Mouse (Mus musculus): Measurements from ENCODE around the gene Gm20696.

Gm20696 gene

DNA sequence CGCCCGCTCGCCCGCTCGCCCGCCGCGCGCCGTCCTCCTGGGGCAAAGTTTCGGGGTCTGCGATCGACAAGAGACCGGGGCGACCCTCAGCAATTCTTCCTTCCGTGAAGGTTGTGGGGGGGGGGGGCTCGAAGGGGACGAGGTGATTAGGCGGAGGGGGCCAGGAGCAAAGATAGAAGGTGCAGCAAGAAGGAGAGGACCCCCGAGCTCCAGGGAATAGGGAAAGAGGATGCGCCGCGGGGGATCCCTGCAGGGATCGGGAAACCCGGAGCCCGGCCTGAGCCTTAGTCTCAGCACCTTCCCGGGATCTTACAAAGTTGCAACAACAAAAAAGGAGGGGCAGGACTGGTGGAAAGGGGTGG, 145.9 kb downstream of the Gm20696 start:
- peak; percentile 7 for DNase-seq (ENCODE audit: low spot score)

DNA sequence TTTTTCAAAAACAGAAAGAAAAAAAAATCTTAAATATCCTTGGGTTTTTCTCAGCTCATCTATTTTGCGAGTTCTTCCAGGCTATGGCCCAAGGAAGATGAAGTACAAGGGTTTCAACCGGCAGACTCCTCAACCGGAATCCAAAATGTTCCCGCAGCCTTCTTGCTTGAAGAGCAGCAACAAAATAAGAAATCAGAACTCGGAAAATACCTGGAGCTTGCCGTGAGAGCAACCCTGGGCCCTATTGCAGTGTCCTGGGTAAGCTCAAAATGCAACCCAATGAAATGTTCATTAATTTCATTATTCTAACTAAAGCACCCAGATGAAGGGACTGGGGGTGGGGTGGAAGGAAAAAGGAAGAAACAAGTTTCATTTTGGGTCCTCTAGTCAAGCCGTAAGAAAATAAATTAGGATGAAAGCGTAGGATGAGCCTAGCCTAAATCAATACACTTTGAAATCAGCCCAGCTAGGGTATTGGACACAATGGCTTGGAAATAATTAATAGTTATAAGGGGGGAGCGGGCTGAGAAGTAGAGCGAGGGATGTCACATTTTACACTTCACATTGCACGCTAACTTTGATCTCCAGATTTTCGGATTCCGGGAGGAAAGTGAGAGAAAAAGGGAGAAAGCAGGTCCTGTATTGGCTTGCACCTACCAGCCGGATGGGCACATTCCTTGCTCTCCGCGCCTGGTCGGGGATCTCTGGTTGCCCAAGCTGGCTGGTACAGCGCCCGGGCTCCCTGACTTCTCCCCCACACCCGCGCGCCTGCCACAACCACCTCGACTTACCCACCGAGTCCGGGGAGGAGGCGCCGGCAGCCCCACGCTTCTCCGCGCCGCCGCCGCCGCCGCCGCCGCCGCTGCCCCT, 146.6 kb downstream of the Gm20696 start:
- DNase-seq (ENCODE audit: low spot score), result no peak

DNA sequence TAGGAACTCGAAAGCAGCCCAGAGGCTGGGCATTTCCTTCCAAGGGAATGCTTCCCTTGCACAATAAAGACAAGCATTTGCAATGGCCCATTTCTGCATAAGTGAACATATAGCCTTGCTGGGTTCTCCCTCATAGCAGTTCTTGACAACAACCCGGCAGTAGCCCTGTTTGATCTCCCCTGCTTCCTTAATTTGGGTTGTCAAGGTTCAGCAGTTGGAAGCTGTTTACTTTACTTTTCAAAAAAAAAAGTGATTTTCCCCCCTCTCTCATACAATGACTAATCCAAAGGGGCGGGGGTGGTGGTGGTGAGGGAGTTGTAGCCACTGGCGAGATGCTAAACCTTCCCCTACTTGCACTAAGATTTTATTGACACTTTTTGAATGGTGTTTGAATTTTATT, 147.5 kb downstream of the Gm20696 start:
- DNase-seq (ENCODE audit: low spot score), result no peak

DNA sequence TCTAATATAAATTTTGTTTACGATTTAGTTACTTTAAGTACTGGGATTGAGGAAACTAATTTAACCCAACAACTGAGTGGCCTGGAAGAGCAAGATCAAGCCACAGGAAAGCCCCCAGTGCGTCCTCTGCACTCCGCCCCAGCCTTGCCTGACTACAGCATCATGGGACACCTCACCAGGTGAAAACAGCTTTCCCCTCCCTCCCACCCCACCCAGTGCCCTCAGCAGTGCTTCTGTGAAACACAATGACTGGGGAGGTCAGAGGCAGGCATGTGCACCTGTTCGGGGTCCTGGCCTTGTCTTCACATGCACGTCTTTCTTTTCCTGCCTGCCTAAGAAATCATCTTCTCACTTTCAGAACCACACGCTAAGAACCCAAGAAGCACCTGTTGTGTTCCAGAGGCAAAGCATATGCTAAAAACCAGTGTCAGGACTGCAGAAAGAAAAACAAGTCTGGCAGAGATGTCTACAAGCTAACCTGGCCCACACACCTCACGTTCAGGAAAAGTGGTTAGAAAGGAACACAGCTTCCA, 150.9 kb downstream of the Gm20696 start:
- DNase-seq (ENCODE audit: low spot score), result no peak

DNA sequence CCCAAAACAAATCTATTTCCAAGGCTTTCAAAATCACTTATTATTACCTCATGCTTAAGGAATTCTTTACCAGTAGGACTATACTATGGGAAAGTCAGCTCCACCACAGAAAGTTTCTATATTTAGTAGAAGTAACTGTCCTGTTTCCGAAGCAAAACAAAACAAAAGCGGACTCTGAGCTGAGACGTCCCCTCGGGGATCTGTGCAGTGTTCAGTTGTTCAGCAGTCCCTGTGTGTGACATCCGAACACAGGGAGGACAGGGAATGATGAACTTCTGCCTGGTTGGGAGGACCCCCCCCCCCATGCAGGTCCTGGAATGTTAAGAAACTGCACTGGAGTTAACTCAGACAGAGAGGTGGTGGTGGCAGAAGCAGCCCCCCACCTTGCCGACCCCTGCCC, 154.7 kb downstream of the Gm20696 start:
- DNase-seq (ENCODE audit: low spot score), result no peak

DNA sequence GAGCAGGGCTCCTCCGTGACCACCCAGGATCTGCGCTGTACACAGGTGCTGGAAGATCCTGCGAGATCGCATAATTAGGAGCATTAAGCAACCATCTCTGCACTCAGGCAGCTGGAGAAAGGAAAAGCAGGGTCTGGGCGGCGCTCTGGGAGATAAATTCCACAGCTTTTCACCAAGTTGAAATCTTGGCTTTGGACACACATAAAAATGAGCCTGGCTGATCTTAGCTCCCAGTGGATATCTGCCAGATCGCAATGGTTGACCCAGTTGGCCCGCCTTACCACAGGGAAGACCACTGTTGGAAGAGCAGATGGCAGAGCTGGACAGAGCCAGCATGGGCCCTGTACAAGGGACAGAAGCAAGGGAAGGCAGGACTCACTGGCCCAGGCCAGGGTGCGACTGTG, 157.4 kb downstream of the Gm20696 start:
- no peak for DNase-seq (ENCODE audit: low spot score)

DNA sequence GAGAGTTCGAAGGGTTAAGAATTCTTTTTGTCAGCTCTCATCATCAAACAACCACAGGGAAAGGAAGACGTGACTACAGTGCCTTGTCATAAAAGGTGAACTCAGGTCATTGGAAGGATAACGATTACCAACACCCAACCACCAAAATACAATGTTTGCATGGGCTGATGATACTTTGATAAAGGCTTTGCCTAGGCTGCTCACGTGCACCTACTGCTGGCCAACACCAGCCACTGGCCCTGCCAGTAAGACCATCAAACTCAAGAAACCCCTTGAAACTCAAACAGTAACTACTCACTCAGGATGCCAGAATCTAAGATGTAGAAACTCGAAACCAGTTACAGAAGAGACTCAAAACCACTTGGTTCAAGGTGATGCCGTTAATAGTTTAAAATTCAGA, 159.8 kb downstream of the Gm20696 start:
- no peak for DNase-seq (ENCODE audit: low spot score)

DNA sequence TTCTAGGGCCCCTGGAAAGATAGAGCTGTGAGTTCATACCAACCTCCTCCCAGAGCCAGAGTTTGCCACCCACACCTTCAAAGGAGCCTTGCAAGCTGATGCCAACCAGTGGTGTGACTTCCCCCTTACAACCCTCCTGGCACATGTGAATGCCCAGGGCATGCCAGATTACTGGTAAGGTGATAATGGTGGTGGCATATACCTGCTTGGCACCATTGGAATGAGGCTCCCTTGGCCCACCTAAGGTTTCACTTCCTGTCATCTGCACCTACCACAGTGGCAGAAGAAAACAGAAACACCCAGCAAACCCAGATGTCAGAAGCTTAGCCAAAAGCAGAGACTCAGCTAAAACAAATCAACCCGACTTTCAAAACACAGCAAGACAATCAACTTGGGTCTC, 162.9 kb downstream of the Gm20696 start:
- no peak for DNase-seq (ENCODE audit: low spot score)

DNA sequence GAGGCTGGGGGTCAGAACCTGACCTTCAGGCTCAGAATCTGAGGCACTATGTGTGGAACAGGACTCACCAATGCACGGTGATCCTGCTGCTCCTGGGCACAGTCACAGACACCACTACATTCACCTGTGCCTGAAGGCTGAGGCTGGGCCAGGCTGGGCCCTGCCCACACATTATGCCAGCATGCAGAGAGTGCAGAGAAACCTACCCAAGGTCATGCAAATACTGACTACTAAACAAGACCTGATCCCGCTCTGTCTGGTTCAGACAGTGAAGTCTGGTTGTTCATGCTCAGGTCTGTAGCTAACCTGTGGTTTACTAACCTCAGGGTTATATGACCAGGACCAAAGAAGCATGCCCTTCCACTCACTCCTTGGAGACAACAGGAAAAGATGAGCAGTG, 163.9 kb downstream of the Gm20696 start:
- no peak for DNase-seq (ENCODE audit: low spot score)

DNA sequence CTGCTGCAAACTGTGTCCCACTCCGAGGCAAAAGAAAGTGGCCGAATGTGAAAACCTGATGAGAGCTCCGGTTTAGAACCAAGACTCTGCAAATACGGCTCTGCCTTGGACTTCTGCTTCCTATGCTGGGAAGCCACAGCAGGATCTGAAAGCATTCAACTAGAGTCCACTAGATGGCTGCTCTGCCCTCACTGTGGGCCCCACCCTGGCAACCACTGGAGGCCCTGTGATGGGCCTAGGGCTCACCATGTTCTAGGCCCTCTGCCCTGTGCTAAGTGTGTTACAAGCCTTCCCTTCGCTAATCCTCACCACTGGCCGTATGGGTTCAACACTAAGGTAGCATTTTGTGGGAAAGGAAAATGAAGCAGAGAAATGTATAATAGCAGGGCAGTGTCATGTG, 164.3 kb downstream of the Gm20696 start:
- DNase-seq (ENCODE audit: low spot score), result no peak

DNA sequence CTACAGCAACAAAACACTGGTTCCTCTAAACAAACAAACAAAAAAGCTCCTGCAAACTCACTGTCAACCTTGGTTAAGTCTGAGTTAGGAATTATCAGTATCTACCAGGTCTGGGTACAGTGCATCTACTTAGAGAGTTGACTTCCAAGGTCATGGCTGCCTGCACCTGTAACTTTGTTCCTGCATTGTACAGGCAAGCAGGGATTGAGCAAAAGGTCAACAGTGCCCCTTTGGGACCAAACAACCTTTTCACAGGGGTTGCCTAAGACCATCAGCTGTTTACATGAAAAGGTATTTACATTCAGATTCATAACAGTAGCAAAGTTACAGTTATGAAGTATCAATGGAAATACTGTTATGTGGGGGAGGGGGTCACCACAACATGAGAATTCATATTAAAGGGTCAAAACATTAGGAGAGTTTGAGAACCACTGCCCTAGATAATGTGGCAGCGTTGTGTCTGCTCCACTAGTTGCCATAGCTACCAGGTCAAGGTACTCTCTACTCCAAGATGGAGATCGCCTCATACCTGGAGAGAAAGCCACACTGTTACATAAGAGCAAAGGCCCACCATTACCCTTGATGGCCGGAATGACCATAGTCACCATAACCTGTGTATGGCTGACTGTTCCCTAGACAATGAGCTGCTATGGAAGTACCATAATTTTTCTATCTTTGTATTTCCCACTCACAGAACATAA, 165.9 kb downstream of the Gm20696 start:
- DNase-seq (ENCODE audit: low spot score), result no peak

DNA sequence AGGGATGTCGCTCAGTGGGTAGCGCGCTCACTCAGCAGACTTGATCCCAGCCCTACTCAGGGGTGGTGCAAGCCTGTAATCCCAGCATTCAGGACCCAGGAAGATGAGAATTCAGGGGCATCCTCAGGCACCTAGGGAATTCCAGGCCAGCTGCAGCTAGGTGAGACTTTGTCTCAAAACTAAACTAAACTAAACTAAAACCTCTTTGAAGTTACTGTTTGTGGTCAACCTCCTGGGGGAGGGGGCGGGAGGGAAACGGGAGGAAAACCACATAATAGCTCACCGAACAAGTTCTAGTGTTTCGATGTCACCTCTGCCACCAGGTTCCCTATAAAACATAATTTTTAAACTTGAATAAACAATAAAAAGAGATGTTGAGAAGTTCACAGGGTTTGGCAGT, 168.5 kb downstream of the Gm20696 start:
- DNase-seq (ENCODE audit: low spot score), result no peak

DNA sequence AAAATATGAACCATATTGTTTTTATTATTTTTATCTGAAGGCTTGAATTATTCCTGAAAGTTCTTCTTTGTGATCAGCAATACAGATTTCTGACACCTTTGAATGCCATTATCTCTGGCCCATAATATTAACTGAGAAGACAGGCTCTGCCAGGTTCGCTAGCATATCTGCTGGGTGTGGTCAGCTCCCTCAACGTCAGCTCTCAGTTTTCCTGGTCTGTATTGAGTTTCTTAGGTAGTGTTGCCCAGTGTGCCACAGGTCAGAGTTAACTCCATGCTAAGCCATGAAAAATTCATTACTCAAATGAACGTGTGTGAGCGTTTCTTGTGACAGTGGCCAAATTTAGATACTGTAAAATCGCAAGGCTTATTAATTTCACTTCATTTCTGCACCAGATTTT, 170.5 kb downstream of the Gm20696 start:
- DNase-seq (ENCODE audit: low spot score), result no peak

DNA sequence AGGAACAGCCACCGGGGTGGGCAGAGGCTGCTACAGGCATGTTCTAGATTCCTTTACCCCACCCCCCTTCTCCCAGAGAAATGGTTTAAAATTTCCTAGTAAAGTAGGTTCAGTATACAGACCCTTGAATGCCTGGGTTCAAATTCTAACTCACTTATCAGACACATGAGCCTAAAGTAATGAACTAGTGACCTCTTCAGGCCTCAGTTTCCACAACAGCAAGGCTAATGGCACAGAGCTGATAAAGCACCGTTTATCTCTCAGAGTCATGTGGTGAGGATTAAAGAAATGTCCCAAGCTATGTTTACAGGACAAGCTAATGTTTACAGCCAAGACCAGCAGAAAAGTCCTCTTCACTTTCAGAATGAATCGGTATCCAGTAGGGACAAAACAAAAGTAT, 173.7 kb downstream of the Gm20696 start:
- DNase-seq (ENCODE audit: low spot score), result no peak

DNA sequence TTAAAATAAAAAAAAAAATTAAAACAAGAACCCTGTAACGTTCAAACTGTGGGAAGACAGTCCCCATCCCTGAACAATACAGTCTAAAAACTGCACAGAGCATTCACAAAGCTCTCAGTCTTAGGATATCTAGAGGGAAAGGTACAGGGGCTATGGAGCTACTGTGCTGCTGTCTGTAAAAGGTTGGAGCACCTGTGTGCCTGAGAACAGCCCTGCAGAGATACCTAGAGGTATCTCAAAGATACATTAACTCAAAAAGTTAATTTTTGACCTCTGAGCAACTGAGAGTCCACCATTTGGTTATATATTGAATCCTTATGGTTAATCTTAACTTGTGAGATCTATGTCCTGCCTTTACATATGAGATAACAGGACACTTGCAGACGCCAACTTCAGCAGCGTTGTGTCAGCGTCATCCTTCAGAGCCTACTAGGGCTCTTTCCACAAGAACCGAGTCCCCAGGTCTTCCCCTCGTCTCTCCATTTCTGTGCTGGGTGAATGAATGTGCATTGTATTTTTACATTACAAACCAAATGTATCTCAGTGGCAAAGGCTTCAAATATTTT, 174.5 kb downstream of the Gm20696 start:
- no peak for DNase-seq (ENCODE audit: low spot score)

DNA sequence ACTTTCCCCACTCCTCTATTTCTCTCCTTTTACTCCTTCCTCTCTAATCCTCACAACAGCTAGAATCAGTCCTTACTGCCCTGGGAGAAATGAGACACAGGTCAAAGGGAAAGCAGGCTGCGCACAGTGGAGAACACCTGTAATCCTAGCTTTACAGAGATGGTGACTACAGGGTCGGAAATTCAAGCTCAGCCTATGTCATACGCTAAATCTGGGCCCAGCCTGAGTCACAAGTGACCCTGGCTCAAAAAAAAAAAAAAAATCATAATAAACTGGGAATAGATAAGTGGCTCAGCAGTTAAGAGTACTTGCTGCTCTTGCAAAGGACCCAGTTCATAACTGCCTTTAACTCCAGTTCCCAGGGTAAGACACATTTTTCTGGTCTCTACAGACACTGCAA, 175.5 kb downstream of the Gm20696 start:
- no peak for DNase-seq (ENCODE audit: low spot score)

DNA sequence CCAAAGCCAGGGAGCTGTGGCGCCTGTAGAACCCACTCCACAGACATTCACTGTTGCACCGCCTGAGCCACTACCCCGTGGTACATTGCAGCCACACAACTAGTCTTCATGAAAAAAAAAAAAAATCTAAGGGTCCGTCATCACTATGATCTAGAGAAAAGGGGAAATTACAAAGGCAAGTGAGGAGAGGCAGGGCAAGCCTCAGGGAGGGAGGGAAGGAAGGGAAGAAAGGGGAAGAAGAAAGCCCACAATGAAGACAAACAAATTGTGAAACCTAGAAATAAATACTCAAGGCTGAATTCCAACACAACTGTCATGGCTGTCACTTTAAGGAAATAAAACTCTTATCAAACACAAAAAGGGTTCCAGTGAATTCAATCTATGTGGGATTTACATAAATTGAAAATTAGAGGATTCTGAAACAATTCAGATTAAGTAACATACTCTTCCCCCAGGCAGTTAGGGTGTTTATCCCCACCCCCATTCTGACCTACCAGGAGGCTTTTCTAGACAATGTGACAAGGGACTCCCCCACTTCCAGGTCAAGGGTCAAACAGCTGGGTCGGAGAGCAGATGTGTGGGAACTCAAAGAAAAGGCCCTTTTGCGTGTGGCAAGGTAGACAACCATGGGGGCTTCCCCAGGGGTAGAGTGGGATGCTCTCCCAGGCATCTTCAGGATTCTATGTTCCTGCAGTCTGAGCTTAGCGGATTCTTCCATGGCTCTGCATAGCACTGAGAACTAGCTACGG, 176.5 kb downstream of the Gm20696 start:
- no peak for DNase-seq (ENCODE audit: low spot score)

DNA sequence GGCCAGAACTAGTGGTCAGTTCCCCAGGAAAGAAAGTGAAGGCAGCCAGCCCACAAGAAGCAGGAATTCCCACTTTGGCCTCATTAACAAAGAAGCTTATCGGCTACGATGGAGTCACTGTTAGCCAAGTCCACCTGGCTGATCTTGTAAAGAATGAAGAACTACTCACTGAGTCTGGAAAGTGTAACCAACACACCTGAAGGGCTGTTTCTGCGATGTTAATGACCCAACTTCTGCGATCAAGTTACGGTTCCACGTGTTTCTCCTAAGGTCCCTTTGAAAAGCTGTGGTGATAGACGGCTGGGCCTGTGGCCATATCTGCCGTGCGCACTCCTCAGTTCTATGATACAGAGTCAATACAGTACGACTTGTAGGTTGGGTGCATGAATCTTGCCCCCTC, 177.2 kb downstream of the Gm20696 start:
- DNase-seq (ENCODE audit: low spot score), result no peak

DNA sequence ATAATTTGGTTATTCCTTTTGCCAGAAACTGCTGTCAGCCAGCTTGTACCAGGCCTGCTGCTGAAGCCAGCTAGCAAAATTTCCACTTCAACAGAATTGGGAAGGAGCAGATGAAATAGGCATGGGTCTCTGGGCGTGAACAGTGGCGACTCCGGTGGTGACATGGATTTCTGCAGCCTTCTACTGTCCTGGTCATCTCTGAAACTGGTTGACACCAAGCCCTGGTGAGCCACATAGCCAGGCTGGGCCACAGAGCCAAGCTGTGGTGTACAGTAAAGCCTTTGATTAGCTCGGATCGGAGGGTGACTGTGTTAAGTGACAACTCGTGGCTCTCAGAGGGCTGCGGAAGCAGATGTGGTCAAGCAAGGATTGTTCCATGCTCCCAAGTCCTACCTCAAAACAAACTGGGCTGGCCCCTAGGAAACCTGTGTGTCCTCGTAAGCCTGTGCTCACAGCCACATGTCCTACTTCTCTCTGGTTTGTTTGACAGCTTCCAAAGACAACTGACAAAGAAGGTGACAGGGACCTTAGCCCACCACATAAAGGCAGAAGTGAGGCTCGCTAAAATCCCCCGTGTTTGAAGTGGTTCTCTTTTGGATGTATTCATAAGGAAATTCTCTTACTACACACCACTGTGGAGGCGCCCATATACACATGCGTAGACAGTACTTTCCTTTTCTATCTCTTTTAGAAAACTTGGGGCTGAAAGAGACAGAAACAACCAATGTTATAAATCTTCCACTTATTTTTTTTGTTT, 180.5 kb downstream of the Gm20696 start:
- DNase-seq (ENCODE audit: low spot score), result no peak

DNA sequence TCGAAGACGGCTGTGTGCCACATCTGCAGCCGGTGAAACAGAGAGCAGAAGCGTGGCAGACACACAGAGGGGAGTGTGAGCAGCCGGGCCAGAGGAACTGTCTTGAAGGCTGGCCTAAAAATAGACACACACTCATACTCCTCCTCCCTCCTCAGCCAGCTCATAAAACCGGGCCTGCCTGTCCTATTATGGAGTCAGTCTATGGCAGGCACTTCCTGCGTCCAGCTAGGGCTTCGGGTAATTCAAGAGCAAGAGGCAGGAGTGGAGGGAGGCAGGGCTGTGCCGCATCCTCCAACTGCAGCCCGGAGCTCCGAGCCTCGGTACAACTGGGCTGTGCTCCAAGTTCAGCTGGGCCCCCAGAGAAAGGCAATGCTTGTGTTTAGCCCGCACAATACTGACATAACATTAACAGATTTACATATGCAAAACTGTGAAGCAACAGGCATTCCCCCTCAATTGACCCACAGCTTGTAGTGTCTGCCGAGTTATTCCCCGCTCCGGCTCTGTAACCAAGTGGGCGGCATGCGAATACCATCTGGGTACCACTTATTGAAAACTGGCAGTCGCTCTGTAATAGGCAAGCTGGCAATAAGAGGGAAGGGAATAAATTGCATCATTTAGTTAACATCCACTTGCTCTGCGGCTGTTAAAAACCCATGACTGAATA, 181.2 kb downstream of the Gm20696 start:
- DNase-seq (ENCODE audit: low spot score), result peak; percentile 83

DNA sequence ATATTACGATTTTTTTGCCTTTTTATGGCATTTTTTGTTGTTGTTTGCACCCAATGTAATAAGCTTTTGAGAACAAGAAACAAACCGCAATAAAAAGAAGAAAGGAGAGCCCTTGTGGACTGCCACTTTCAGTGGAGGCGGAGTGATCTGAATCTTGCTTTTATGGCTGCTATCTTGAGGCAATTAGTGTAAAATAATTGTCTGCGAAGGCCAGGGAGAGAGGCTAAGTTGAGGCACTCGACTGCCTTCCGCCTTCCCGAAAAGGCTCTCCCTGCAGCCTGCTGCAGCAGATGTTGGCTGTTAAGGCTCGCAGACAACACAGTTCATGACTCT, 181.7 kb downstream of the Gm20696 start:
- no peak for DNase-seq (ENCODE audit: low spot score)

Data from MN1 (cell line).